Mouse (Mus musculus) right cerebral cortex, postnatal 10 days (tissue): ENCODE results near the gene Mobp.

Experiments used
- DNase-seq, 2 experiments: peaks; one replicate each; pipeline ENCODE4 v3.0.0; 2021; ENCODE audit warnings: low spot score in 2 of 2

Gene Mobp

DNA sequence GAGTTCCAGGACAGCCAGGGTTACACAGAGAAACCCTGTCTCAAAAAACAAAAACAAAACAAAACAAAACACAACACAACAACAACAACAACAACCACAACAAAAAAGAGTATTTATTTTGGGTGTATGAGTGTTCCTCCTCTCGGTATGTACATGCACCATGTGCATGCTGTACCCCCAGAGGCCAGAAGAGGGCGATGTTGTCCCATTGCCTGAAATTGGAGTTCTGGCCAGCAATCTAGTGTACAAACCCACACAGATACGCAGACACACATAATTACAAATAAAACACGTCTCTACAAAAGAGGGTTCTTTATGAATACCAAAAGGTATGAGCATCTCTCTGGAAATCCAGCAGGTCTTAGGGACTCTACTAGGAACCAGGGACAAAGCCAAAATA is 60.6 kb downstream of the Mobp start:
- DNase-seq: peak; percentile 74 to 77

DNA sequence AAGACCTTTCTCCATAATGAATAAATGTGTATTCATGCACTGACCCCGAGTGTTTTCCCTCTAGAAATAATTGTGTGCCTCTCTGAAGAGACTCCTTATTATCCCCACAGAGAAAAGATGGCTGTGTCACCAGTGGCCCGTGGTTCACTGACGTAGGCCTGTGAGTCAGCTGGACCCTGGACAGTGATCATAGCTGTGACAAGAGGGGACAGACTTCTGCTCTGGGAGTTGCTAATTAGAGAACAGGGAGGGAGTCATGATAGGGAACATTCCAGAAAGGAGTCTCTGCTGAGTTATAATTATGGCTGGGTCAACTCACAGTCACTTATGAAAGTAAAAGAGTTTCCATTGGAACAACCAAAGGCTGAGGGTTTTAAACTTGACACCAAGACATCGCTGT is 61.4 kb downstream of the Mobp start:
- no peak for DNase-seq

DNA sequence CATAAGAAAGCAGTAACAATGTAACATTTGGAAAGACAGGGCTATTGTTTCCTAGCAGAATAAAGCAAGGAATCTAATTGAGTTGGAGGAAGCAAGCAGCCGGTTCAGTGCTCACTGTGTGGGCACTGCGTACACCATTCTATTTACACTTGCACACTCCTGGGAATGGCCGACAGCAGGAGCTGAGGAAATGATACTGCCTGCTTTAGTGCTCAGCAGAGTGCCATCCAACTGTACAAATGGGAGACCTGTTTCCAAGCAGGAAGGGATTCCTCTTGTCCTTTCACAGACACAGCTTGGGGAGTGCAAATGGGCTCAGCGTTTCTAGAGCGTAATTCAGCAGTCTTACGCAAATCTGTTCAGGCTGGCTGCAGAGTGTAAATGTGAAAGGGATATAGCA is 63.4 kb downstream of the Mobp start:
- no peak for DNase-seq

DNA sequence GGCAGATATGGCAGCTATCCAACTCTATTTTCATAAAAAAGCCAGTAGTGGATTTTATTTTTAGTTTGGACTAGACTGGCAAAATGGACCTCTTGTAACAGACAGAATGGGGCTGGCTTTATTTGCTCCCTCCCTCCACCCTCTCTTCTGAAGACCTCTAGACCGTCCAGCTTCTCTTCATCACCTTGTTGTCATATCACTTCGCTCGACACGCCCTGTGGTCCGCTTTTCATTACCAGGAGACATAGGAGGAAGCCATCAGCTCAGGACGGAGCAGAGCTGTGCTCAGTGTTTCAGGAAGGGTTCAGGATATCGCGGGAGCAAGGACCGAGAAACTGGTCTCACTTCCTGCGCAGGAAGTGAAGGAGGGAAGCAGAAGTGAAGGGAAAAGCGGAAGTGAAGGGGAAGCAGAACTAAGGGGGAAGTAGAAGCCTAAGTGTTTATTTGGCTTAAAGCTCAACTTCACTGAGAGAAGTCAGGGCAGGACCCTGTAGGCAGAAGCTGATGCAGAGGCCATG is 65.5 kb downstream of the Mobp start:
- DNase-seq: no peak

DNA sequence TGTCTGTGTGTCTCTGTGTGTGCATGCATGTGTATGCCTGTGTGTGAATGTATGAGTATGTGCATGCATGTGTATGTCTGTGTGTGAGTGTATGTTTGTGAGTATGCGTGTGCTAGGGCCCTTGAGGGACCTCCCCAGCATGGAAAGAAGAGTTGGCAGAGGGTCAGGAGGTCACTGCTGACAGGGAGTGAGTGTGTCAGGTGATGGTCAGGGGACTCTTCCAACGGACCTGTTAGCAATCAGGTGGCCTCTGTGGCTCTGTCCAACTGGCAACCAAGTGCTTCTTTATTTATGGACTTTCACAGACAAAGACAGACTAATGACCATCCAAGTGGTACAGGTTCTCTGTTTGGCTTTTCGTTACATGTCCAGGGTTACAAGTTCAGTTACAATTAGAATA is 69.9 kb downstream of the Mobp start:
- DNase-seq: no peak
